Mouse (Mus musculus) CD4-positive, CD25-positive, alpha-beta regulatory T cell, adult 4 months (primary cell): ENCODE results near the gene Rab11fip4. TPM values are rescaled to one million over a fixed set of nuclear protein-coding genes. Genes with fewer than 3 reads are reported as not detected.

Experiments
- ATAC-seq: one replicate; pipeline ENCODE4 v1.8.0; 2017
- polyA plus RNA-seq, 2 experiments: library from polyadenylated mRNA; unstranded; fragments of 100-300 nt; shearing (Covaris generic); gene quantifications; one replicate each; pipeline ENCODE4 v1.2.1; 2017

Gene Rab11fip4
- polyA plus RNA-seq: 10 to 100 TPM in 1 of 2 experiments, 1 to 10 TPM in 1; 8.3 to 13.0 TPM

- peak; percentile 56 for ATAC-seq
Measured at GRCm38 (mm10) chr11:79590664-79591590, at the start of gene Rab11fip4. TSS of gene Rab11fip4 (plus strand) at chr11:79591212.

GRCm38 (mm10) chr11:79552622-79553021 lies 38.4 kb upstream of the Rab11fip4 start:
- no peak for ATAC-seq

GRCm38 (mm10) chr11:79560536-79560935 lies 30.5 kb upstream of the Rab11fip4 start:
- ATAC-seq: no peak

DNA sequence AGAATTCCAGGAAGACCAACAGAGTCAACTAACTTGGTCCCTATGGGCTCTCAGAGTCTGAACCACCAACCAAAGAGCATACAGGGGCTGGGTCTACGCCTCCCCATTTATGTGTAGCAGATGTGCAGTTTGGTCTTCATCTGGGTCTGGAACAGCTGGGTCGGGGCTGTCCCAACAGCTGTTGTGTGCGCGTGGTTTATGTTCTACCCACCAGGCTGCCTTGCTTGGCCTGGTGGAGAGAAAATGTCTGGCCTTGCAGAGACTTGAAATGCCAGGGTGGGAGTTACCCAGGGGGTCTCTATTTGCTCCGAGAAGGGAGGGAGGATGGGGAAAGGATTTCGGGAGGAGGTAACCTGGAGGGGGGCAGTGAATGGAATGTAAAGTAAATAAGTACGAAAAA lies 27.5 kb upstream of the Rab11fip4 start:
- ATAC-seq: no peak

GRCm38 (mm10) chr11:79566947-79567346 lies 24.1 kb upstream of the Rab11fip4 start:
- no peak for ATAC-seq

GRCm38 (mm10) chr11:79568197-79568911 lies 22.7 kb upstream of the Rab11fip4 start:
- no peak for ATAC-seq

DNA sequence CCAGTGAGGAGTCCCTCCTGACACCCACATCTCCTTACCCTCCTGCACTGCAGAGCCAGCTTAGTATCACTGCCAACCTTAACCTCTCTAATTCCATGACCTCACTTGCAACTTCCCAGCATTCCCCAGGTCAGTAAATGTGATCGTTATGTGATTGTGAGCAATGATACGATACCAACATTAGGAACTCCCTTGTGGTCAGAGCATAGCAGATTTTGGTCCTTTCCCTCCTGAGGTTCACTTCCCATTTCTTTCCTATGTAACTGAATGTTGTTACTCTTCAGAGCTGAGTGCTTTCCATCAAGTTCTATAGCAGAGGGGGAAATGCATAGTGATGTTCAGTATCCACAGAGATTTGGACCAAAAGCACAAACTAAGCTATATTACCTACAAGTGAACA lies 20.7 kb upstream of the Rab11fip4 start:
- ATAC-seq: no peak

DNA sequence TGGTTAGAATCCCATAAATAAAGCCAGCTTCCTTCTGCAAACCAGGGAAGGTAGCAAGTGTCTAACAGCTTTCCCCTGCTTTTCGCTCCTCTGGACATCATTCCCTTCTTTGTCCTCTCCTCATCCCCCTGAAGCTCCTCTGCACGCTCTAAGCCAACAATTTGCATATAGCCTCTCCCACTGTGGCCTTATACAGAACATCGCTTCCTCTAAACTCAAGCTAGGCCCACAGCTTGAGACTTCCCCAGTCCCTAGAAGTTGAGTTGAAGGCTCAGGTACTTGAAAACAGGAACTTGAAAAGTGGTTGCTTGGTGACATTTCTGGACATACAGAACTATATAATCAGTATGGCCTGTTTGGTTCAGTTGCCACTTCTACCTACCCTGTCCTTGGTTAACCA lies 17.2 kb upstream of the Rab11fip4 start:
- ATAC-seq: no peak

- no peak for ATAC-seq
Measured at GRCm38 (mm10) chr11:79575383-79576073, 15.5 kb upstream of the Rab11fip4 start.

DNA sequence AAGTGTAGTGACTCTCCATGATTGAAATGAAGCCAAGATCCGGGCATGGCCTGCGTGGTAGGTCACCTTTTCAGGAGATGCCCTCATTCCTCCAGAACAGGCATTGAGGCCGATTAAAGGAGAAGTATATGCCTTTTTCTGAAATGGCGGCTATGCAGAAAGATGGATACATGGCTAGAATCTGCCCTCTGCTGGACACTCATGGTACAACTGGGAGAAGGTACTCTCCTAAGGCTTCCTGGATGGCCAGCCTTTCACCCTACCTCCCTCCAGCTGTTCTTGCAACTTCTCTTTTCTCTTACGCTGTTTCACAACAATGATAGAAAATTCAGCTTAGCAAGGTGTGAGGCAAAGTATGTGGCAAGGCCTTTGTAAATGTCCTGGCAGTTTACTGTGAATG lies 13.3 kb upstream of the Rab11fip4 start:
- peak; percentile 80 for ATAC-seq

- ATAC-seq: no peak
Measured at GRCm38 (mm10) chr11:79580660-79581059, 10.4 kb upstream of the Rab11fip4 start.

DNA sequence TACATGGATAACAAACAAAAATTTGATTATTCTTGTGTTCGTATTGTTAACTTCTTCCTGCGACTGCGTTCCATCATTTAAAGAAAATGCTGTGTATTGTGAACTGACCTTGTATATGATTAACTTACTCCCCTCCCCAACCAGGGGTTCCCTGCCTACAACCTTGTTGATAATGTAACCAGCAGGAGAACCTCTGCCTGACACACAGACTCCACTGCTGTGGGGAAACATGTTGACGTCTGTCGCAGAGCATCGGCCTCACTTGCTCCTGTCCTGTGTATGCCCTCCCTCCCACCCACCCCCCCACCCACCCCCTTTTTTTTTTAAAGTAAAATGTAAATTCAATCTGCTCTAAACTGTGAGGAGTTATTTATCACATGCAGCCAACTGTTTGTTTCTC lies 9.8 kb upstream of the Rab11fip4 start:
- ATAC-seq: no peak

DNA sequence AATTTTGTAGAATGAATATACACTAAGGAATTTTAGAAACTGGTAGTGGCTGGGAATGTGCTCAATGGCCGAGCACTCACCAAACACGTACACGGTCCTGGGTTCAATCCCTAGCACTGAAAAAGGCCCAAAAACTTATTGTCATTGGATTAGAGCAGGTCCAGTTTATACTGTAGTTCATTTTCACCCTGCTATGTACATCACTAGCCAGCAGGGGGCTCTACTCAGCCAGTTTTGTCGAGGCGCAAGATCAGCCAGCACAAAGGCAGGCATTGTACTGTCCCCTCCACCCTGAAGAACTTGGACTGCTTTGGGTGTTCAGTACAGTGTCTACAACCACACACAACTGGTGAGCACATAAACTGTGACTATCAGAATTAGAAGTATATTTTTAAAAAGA lies 6.8 kb upstream of the Rab11fip4 start:
- peak; percentile 79 for ATAC-seq

- no peak for ATAC-seq
Measured at GRCm38 (mm10) chr11:79589317-79590075, 1.5 kb upstream of the Rab11fip4 start.

GRCm38 (mm10) chr11:79591591-79591975 lies 571 bp downstream of the Rab11fip4 start:
- ATAC-seq: no peak

- ATAC-seq: no peak
Measured at GRCm38 (mm10) chr11:79593495-79593894, 2.5 kb downstream of the Rab11fip4 start.

DNA sequence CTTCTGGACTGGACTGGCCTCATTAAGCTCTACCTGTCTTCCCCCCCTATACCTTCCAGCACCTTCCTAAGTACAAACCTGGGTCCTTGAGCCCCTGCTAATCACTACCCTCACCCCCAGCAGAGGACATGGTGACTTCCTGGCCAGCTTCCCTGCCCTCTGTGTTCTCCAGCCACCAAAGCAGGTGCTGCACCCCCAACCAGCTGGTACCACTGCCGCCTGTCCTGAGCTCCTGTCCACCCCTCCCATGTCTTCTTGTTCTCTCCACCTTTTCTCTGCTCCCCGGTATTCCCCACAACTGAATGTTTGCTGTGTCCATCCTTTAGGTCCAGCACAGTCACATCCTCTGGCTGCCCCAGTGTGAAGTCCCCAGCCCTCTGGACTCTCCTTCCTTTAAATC lies 19.4 kb downstream of the Rab11fip4 start:
- ATAC-seq: no peak

DNA sequence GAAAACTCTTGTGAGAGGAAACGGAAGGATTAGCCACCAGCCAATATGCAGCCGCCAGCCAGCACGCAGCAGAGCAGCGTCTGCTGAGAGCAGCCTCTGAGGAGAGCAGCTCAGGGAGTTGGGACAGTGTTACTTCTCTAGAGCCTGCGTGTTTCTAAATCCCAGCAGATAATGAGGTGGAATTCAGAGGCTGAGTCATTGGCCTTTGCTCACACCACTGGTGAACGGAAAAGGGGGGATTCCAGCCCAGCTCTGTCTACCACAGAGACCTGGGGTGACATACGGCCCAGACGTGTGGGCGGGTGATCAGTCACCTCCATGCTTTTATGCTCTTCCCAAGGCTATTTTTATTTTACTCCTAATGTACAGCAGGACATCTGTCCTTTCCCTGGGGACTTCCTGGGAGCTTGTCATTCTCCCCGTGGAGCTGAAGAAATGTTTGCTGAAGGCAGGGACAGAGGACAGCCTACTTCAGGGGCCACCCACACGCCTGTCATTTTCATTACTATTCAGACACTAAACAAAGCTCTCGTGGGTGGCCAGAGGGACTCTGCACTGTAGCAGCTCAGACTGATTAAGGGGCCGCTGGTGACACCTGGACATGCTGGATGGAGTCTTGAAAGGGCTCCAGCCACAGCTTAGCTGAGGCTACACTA lies 20.1 kb downstream of the Rab11fip4 start:
- ATAC-seq: peak; percentile 64

- no peak for ATAC-seq
Measured at GRCm38 (mm10) chr11:79612046-79612600, 21.1 kb downstream of the Rab11fip4 start.

DNA sequence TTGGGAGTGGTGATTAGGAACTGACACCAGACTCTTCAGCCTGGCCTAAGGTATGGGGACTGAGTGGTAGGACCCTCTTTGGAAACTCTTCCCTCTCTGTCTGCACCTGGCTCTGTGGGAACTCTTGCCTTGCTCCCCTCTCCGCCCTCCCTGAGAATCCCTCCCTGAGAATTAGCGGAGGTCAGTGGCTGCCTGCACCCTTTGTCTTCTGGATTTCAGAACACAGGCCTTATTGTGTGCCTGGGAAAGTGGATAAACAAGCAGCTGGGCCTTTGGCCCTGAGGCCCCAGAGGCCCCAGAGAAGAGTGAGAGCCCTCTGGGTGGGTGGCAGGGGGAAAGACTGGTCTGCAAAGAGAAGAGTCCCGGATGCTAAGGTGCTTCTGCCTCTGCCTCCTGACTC lies 22.1 kb downstream of the Rab11fip4 start:
- no peak for ATAC-seq

DNA sequence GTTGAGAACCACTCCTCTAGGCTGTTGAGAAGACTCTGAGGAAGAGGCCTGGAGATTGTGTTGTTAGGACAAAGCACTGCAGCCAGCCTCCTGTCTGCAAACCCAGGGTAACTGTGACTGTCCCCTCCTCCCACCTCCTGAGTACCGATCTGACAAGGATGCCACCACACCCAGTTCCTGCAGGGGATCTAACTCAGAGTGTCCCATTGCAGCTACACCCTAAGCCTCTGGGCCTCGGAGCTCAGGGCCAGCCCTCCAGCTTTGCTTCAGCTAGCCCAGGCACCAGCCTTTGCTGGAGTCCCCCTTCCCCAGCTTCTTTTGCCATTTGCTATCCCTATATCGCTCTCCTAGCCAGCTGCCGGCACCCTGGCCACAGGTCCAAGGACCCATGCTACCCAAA lies 22.7 kb downstream of the Rab11fip4 start:
- ATAC-seq: no peak
